Mouse (Mus musculus): Measurements from ENCODE around the gene Hoxc10.

Gene Hoxc10

DNA sequence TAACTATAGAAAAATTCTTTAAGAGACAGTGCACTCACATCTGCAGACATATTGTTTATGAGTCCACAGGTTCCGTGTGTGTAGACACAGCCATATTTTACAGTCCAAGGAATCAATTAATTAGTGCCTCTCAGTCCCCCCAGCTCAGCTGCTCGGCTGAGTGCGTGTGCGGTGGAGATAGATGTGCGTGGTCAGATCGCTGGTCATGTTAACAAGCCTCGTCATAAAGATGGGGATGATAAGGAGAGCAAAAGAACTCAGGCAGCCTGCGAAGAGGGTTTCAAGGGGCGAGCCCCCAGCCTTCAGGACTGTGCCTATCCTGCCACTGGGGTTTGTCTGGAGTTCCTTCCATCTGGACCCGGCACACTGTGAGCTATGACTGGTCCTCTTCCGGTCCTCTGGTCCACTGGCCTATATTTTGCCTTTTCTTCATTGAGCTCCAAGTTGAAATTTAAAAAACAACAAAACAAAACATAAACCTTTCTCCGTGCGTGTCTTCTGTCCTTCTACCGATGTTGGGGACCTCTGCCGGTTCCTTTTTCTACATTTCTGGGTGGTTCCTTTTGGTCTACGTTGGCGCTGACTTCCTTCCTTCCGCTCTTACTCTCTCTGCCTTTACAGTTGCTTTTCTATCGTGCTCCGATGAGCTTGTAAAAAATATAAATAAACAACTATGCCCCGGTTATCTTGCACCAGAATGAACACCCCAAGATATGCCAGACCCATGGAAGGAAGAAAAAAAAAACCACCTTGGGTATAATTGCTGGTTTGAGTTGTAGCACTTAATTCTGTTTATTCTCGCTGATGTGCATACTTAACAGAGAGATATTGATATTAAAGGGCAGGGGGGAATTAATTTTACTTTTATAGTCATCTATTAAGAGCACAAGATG, 21.2 kb upstream of the Hoxc10 start:
- DNase-seq (ENCODE audit: low spot score), result no peak

GRCm38 (mm10) chr15:102947276-102947675, 19.3 kb upstream of the Hoxc10 start:
- DNase-seq (ENCODE audit: low spot score), result no peak

DNA sequence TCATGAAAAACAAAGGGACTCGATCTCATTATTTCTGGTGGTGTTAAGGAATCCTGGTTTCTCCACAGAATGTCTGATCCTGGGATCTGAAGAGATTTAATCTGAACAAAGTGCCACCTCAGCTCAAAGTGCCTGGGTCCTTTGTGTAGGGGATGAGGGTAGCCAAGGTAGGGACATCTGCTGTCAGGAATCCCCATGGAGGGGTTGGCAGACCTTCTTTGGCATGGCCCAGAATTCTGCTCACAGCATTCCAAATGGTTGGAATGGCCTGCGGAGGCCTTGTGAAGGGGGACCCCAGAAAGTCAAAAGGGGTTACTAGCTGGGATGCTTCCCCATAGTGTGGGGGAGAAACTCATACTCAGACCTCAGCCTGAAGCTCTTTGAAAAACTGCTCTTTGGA, 17.8 kb upstream of the Hoxc10 start:
- no peak for DNase-seq (ENCODE audit: low spot score)

DNA sequence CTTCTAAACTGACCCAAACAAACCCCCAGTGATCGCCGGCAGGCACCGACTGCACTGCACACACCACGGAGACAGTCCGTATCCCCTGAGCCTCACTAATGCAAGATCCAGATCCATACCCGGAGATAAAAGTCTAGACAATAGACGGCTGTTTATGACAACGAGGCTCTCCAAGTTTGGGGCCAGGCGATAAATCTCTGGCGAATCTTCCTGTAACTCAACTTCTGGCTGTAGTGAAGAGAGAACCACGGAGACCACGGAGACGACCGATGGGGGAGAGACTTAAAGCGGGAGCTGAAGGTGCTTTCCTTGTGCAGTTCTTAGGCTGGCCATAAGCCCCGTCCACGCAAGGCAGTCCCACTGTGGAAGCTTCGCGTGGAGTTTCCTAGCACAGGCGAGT, 16.9 kb upstream of the Hoxc10 start:
- no peak for DNase-seq (ENCODE audit: low spot score)

DNA sequence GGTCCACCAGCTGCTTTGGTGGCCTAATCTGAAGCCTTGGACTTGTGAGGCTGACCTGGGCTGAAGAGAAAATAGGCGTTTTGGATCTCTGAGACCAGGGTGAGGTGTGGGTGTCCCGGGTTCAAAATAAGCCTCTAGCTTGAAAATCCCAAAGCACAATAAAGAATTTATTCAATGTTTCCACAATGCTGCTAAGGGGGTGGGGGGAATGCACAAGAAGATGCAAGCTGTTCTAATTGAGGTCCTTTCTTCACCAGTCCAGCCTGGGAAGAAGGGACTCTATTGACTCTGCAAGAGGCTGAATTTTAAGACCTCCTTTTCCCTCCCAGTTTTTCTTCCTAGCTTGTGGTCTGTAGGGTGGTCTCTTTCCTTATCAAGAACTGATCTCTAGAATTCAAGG, 15.7 kb upstream of the Hoxc10 start:
- DNase-seq (ENCODE audit: low spot score), result no peak

- DNase-seq (ENCODE audit: low spot score), result no peak
Measured at GRCm38 (mm10) chr15:102953561-102953960, 13.0 kb upstream of the Hoxc10 start.

DNA sequence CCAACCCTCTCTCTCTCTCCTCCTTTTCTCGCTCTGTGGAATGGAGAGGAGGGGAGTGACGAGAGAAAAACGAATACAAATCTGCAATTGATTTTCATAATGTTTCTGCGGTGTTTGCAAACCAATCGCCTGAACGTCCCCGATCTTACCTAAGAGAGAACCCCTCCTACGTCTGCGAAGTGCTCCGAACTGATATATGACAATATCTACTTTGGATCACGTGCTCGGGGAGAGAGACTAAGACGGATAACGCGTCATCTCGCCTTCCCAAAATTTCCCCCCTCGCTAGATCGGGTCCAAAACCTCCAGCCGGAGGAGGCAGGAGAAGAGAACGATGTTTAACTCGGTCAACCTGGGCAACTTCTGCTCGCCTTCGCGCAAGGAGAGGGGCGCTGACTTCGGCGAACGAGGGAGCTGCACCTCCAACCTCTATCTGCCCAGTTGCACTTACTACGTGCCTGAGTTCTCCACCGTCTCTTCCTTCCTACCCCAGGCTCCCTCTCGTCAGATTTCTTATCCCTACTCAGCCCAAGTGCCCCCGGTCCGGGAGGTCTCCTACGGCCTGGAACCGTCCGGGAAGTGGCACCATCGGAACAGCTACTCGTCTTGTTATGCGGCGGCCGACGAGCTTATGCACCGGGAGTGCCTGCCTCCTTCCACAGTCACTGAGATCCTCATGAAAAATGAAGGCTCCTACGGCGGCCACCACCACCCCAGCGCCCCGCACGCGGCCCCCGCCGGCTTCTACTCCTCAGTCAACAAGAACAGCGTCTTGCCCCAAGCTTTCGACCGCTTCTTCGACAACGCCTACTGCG, 12.2 kb upstream of the Hoxc10 start, which contains the start of gene Hoxc11:
Gene Hoxc11, plus strand, starts transcription at position 236 of the 815 bp plus-strand sequence.
- DNase-seq (ENCODE audit: low spot score), result no peak

DNA sequence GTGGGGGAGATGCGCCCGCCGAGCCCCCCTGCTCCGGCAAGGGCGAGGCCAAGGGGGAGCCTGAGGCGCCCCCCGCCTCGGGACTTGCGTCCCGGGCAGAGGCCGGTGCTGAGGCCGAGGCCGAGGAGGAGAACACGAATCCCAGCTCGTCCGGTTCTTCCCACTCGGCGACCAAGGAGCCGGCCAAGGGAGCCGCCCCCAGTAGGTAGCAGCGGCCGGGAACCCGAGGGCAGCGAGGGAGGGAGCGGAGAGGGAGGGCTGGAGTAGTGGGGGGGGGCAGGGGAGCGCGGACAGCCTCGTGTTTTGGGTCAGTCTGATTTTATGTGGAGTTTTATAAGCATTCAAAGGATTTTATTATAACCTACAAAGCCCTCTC, 11.6 kb upstream of the Hoxc10 start:
- DNase-seq (ENCODE audit: low spot score), result no peak

DNA sequence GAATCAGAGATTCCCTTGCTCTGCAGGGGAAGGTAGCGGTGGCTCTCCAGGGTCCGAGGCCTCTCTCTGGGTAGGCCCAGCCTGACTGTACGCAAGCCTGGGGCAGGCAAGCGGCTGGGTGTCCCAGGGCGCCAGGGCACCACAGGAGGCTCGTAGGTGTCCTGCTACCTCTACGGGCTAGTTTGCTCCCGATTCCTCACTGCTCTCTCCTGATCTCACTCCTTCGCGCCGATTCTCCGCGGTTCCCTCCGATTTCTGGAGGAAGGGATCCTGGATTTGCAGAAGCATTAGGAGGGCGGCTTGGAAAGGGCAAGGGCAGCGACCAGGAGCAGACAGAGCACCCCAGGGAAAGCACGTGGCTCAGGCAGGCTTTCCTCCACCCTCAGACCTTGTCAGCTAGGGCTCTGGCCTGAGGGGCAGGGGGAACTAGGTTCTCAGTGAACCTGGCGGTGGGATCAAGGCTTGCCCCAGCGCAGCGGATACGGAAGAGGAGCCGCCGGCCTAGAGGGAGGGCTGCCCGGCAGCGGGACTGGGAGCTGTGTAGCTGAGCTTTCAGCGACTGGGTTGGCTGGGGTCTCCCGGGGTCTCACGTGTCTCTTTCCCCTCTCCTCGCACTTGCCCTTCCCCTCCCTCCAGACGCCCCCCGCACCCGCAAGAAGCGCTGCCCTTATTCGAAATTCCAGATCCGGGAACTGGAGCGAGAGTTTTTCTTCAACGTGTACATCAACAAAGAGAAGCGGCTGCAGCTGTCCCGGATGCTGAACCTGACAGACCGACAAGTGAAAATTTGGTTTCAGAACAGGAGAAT, 10.6 kb upstream of the Hoxc10 start:
- DNase-seq (ENCODE audit: low spot score), result no peak

DNA sequence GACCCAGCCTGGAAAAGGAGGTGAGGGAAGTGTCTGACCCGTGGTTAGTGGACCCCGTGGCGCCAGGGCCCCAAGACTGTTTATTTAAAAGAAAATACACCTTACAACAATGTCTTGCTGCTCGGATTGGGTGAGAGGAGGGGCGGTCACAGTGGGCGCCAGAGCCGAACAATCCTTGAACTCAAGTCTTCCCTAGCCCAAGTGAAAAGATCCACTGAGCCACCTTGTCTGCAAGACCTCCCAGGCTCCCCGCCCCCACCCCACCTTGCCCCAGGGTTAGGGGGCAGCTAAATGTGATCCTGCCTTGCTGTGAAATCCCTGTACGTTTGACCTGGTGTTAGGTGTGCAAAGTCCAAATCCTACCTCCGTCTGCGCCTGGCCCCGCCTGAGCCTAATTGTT, 9.7 kb upstream of the Hoxc10 start:
- no peak for DNase-seq (ENCODE audit: low spot score)

GRCm38 (mm10) chr15:102959663-102960191, 6.9 kb upstream of the Hoxc10 start:
- no peak for DNase-seq (ENCODE audit: low spot score)

- DNase-seq (ENCODE audit: low spot score), result no peak
Measured at GRCm38 (mm10) chr15:102961728-102962127, 4.9 kb upstream of the Hoxc10 start.

- DNase-seq (ENCODE audit: low spot score), result no peak
Measured at GRCm38 (mm10) chr15:102962492-102962891, 4.1 kb upstream of the Hoxc10 start.

GRCm38 (mm10) chr15:102963259-102963658, 3.3 kb upstream of the Hoxc10 start:
- DNase-seq (ENCODE audit: low spot score), result no peak

DNA sequence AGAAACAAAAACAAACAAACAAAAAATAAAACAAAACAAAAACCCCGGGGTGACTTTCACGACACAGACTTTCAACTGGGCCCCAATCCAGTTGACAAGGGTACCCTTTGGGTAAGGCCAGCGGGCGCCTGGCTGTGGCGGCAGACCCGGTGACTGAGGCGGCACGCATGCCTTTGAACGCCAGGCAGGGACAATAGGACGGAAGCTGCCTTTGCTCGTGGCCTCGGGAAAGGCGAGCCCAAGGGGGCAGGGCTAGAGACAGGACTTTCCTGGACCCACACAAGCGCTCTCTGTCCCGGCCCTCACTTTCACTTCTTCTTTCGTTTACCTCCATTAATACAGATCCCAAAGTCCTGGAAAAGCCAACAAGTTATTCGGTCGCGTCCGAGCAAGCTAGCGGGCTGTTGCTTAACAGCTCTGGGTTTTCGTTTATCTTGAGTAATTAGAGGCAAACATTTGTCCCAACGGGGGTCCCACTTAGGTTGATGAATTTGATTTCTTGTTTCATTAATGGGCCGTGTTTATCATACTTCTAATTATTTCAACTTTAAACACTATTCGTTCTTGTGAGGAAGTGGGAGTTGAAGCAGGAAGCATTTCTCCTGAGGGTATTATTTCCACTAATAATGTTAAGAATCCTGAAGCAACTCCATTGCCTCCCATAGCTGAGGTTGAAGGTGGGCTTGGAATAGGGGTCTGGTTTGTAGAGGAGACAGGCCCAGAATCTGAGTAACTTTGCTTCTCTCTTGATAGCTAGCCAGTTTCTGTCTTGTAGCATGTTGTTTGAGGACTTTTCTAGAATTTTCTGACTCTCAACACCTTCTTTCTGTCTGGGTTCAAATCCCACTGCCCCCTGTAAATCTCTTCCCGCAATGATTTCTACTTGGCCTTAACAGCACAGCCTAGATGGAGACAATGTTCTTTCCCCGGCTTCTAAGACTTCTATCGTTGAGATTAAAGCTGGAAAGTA, 2.6 kb upstream of the Hoxc10 start:
- no peak for DNase-seq (ENCODE audit: low spot score)

- DNase-seq (ENCODE audit: low spot score), result no peak
Measured at GRCm38 (mm10) chr15:102965003-102965891, 1.3 kb upstream of the Hoxc10 start.

- peak; percentile 18 for DNase-seq (ENCODE audit: low spot score)
Measured at GRCm38 (mm10) chr15:102965892-102966775, 462 bp upstream of the Hoxc10 start.

- DNase-seq (ENCODE audit: low spot score), result no peak
Measured at GRCm38 (mm10) chr15:102967312-102967510, 615 bp downstream of the Hoxc10 start, which contains the start of gene Hoxc5. TSS of gene Hoxc5 (plus strand) at chr15:102967443.

Data from spleen, adult 12 weeks (tissue).